Mouse (Mus musculus) forebrain, embryonic 11.5 days (tissue): ENCODE results near the gene Gli1. TPM values are rescaled to one million over a fixed set of nuclear protein-coding genes. Genes with fewer than 3 reads are reported as not detected.
A peak's percentile ranks its signal among the peaks of the same experiment; 100 is the strongest.

ENCODE experiments used
- ATAC-seq: fragments of 200-750 bp; cut with Nextera tagmentation; replicated peaks from 2 replicates; pipeline ENCODE4 v1.8.0; 2017; ENCODE audit warnings: moderate TSS enrichment; ENCODE audit not compliant: low FRiP score
- DNase-seq: peaks from one replicate; pipeline ENCODE4 v3.0.0-alpha.2; 2017; ENCODE audit warnings: low spot score
- H3K27ac ChIP-seq: fragments of 300-500 bp; sonication (generic); 2 replicates; pipeline ENCODE4 v1.5.1; 2014; ENCODE audit warnings: low read depth, low read length
- H3K27me3 ChIP-seq: fragments of 300-500 bp; sonication (generic); 2 replicates; pipeline ENCODE4 v1.6.1; 2014; ENCODE audit warnings: mild to moderate bottlenecking, low read length, mixed read lengths; ENCODE audit not compliant: control insufficient read depth, insufficient read depth
- H3K36me3 ChIP-seq: fragments of 300-500 bp; sonication (generic); 2 replicates; pipeline ENCODE4 v1.6.1; 2014; ENCODE audit warnings: mild to moderate bottlenecking, low read length, moderate library complexity, mixed read lengths; ENCODE audit not compliant: control insufficient read depth, insufficient read depth
- H3K4me1 ChIP-seq: fragments of 300-500 bp; sonication (generic); replicated peaks from 2 replicates; pipeline ENCODE4 v1.6.1; 2014; ENCODE audit warnings: low read length, mixed read lengths; ENCODE audit not compliant: control insufficient read depth, insufficient read depth
- H3K4me2 ChIP-seq: fragments of 300-500 bp; sonication (generic); 2 replicates; pipeline ENCODE4 v1.6.1; 2014; ENCODE audit warnings: low read depth, mild to moderate bottlenecking, low read length, moderate library complexity, mixed read lengths; ENCODE audit not compliant: severe bottlenecking
- H3K4me3 ChIP-seq: fragments of 300-500 bp; sonication (generic); 2 replicates; pipeline ENCODE4 v1.5.1; 2014; ENCODE audit warnings: low read depth, low read length
- H3K9ac ChIP-seq: fragments of 300-500 bp; sonication (generic); 2 replicates; pipeline ENCODE4 v1.6.1; 2014; ENCODE audit warnings: low read length
- H3K9me3 ChIP-seq: fragments of 300-500 bp; sonication (generic); 2 replicates; pipeline ENCODE4 v1.6.1; 2016; ENCODE audit warnings: low read length, mixed read lengths; ENCODE audit not compliant: control insufficient read depth
- WGBS: fragments of 180-500 bp; shearing (Covaris S2); extraction: QIAGEN DNeasy Blood & Tissue Kit; methylation state at CpG from one replicate; pipeline ENCODE4 v1.1.7; 2014; 5-methylcytosine and 5-hydroxymethylcytosine counted together
- polyA plus RNA-seq: library from polyadenylated mRNA; unstranded; fragments of >200 nt; fragmentation: Nextera tagmentation; extraction: Ambion mirVana; gene quantifications from 2 replicates; pipeline ENCODE4 v1.2.1, GENCODE M21; 2014

Gene Gli1
- polyA plus RNA-seq, 1 experiment from 2014 or later = 6.1 TPM

DNA sequence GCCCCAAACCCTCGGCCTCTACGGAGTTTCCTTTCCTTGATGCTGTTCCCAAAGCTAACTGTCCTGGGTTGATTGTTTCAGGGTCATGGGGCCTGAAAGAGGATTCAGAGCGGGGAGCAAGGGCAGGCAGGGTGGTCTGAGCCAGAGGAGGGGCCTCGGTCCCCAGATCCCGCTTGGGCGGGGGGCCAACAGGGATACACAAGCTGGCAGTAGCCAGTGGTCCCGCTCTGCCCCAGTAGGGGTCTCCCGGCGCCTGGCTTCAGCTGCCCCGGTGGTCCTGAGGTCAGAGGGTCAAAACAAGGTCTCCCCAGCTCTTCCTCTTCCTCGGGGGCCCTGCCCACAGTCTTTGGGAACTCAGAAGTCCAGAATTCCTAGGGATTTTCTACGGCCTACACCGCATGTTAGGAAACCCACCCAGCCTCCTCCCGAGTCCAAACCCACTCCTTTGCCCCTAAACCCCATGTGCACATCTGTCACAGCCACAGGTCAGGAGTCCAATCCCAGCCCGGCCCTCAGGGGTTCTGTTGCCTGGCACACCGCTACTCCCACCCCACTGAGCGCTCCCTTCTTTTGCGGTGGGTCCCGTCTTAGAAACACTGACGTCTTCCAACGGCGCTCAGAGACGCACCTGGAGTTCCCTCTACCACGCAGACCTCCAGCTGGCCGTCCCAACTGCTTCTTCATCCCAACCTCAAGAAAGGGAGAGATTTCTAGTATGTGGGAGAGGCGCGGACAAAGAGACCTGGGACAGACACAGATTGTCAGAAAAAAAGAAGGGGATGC, 1.0 kb downstream of the Gli1 start:
- peaks cover 8% of the 10 kb centered on the region; the same call in 1 of the 2 replicates for H3K4me1 ChIP-seq
- no peaks in the 10 kb centered on the region for H3K36me3 ChIP-seq
- WGBS = 1% methylated on average over 27 of the region's 27 CpGs
- H3K27ac ChIP-seq = peak overlapping the region; percentile 20; the same call in 1 of the 2 replicates
- peak overlapping the region; percentile 34 for H3K4me3 ChIP-seq
- ATAC-seq (peak; percentile 36), DNase-seq (peak; percentile 82)
- peak overlapping the region; percentile 77 for H3K4me2 ChIP-seq
- H3K27me3 ChIP-seq = peaks cover 3% of the 10 kb centered on the region; the same call in 1 of the 2 replicates
- H3K9me3 ChIP-seq = no peaks in the 10 kb centered on the region
- H3K9ac ChIP-seq = peak overlapping the region; percentile 1; the same call in 1 of the 2 replicates

DNA sequence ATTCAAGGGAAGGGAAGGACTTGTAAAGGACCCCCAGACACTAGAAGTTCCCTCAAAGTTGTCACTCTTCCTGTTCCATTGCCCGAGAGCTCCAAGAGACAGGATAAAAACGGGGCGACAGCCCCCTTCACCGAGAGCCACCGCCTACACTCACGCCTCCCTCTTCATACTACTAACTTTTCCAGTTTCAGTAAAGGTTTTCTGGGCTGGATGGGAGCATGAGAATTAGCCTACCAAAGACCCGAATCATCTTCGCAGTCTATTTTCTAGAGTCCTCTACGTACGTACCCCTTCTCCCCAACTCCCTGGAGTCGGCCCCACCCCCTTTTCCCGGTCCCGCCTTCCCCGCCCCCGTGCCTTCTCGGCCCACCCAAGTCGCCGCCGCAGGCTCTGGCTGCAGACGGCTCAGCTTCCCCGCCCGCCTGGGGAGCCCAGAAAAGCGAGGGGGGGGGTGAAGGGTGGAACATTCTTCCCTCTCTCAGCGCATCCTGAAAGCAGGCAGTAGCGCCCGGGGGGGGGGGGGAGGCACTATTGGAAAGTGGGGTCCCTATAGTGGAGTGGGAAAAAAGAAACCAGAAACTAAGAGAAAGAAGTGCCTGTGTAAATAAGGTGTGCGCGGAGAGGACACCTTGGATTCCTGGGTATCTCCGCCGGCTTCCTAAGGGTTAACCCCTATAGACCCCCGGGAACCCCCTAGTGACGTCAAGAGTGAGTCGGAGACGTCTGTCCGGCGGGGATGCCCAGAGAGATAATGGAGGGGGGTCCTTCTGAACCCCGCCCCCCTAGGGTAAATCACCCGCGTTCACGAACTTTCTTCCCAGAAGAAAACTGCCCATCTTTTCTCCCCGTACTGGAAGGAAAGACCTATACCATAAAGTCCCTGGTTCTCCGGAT, 1.8 kb downstream of the Gli1 start:
- Histone ChIP-seq H3K4me2 (peak overlapping the region; percentile 77), H3K36me3 (no peaks in the 10 kb centered on the region), H3K27ac (peak overlapping the region; percentile 72), H3K9me3 (no peaks in the 10 kb centered on the region), H3K9ac (peak overlapping the region; percentile 49), H3K27me3 (peaks cover 3% of the 10 kb centered on the region; the same call in 1 of the 2 replicates), H3K4me3 (peak overlapping the region; percentile 34), H3K4me1 (peaks cover 8% of the 10 kb centered on the region; the same call in 1 of the 2 replicates)
- DNase-seq = peak; percentile 90
- ATAC-seq = peak; percentile 59
- under 1% methylated on average over 40 of the region's 42 CpGs for WGBS

DNA sequence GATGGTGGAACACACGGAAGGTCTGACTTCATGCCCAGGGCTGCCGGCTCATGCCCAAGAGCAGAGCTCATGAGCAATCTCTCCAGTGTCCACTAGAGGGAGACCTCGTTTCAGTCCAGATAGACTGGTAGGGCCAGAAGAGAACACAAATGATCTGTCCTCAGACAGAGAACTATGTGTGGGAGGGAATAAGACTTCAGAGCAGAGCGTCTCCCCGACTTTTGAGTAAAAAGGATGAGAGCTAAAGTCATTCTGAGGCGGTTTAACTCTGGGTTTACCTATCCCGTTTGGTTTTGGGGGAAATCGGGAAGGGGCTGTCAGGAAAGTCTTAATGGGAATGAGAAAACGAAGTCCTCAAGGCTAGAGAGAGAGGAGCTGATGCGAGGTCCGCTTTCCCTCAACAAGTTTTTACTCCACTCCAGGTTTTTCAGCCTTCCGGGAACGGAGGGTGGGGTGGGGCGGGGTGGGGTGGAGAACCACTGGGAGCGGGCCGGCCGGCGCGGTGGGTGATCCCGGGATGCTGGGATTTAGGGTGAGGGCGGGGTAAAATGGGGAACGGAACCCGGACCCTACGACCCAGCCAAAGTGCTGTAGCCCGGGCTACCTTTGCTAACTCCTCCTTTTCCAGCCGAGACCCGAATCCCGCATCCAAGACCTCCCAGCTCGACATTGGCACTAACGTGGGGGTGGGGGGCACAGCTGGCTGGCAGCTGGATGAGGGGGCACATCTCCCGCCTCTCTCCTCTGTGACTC, 2.7 kb downstream of the Gli1 start:
- Histone ChIP-seq H3K4me3 (peak overlapping the region; percentile 34), H3K4me1 (peaks cover 8% of the 10 kb centered on the region; the same call in 1 of the 2 replicates), H3K27ac (peak overlapping the region; percentile 72), H3K4me2 (peak overlapping the region; percentile 77), H3K9ac (peak overlapping the region; percentile 49), H3K36me3 (no peaks in the 10 kb centered on the region), H3K9me3 (no peaks in the 10 kb centered on the region), H3K27me3 (peaks cover 3% of the 10 kb centered on the region; the same call in 1 of the 2 replicates)
- under 1% methylated on average over 31 of the region's 31 CpGs for whole genome bisulfite sequencing
- peak; percentile 91 for DNase-seq
- ATAC-seq = peak; percentile 64

DNA sequence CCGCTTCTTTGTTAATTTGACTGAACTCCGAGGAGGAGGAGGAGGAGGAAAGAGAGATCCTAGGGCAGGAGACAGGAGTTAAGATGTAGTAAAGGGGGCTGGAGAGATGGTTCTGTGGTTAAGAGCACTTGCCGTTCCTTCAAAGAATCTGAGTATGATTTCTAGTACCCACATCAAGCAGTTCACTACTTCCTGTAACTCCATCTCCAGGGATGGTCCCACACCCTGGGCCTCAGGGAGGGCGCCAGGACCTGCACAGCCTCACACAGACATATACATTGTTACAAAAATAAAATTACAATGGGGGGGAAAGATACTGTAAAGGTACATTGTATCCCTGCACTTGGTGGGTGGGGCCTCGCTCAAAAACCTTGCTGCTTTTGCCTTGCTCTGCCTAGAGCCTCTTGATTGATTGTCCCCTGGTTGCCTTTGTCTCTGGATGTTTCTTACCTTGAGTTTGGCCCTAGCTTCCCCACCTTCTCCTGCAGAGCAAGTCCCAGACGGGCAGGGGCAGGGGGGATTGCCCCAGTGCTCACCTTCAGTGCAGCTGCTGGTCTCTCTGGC, 4.2 kb downstream of the Gli1 start:
- WGBS = 87% methylated on average over 6 of the region's 6 CpGs
- Histone ChIP-seq H3K4me2 (no peak overlapping the region), H3K9ac (no peak overlapping the region), H3K9me3 (no peaks in the 10 kb centered on the region), H3K27me3 (peaks cover 3% of the 10 kb centered on the region; the same call in 1 of the 2 replicates), H3K36me3 (no peaks in the 10 kb centered on the region), H3K4me1 (peaks cover 8% of the 10 kb centered on the region; the same call in 1 of the 2 replicates), H3K4me3 (no peak overlapping the region), H3K27ac (no peak overlapping the region)
- no peak for ATAC-seq
- no peak for DNase-seq

DNA sequence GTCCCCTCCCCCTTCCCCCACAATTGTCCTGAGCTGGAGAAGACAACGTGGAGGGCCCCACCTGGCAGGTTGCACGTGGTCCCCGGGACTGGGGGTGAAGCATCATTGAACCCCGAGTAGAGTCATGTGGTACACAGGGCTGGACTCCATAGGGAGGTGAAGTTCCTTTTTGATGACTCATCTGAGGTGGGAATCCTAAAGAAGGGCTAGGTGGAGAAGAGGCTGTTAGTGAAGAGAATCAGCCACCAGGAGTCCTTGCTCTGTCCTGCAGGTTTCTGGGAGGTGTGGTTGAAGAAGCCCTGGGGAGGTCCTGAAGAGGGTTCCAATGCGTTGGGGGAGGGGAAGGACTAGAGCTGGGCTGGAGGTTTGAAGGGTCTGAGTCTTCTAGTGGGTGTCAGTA, 4.8 kb downstream of the Gli1 start:
- Histone ChIP-seq H3K9me3 (no peaks in the 10 kb centered on the region), H3K4me3 (no peak overlapping the region), H3K36me3 (no peaks in the 10 kb centered on the region), H3K4me1 (peaks cover 8% of the 10 kb centered on the region; the same call in 1 of the 2 replicates), H3K9ac (no peak overlapping the region), H3K27ac (no peak overlapping the region), H3K4me2 (no peak overlapping the region), H3K27me3 (peaks cover 3% of the 10 kb centered on the region; the same call in 1 of the 2 replicates)
- WGBS = 68% methylated on average over 5 of the region's 5 CpGs
- no peak for DNase-seq
- no peak for ATAC-seq

DNA sequence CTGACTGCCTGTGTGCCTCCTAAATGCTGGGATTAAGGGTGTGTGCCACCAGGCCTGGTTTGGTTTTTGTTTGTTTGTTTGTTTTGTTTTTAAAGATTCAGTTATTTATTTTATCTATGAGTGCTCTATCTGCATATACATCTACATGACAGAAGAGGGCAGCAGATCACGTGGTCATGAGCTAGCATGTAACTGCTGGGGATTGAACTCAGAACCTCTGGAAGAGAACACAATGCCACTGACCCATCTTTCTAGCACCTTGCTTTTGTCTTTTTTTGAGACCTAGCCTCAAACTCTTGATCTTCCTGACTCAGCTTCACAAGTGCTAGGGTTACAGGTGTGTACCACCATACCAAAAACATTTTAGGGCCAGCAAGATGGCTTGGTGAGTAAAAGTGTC, 6.5 kb downstream of the Gli1 start:
- 58% methylated on average over 1 of the region's 1 CpGs for WGBS
- DNase-seq = no peak
- peaks cover 3% of the 10 kb centered on the region; the same call in 1 of the 2 replicates for H3K4me1 ChIP-seq
- H3K27ac ChIP-seq = no peak overlapping the region
- no peaks in the 10 kb centered on the region for H3K36me3 ChIP-seq
- 0 out of 2 replicates have a peak, but pooled peaks cover under 1% of the 10 kb centered on the region for H3K27me3 ChIP-seq
- H3K4me3 ChIP-seq = no peak overlapping the region
- H3K4me2 ChIP-seq = no peak overlapping the region
- no peaks in the 10 kb centered on the region for H3K9me3 ChIP-seq
- ATAC-seq = no peak
- H3K9ac ChIP-seq = no peak overlapping the region

DNA sequence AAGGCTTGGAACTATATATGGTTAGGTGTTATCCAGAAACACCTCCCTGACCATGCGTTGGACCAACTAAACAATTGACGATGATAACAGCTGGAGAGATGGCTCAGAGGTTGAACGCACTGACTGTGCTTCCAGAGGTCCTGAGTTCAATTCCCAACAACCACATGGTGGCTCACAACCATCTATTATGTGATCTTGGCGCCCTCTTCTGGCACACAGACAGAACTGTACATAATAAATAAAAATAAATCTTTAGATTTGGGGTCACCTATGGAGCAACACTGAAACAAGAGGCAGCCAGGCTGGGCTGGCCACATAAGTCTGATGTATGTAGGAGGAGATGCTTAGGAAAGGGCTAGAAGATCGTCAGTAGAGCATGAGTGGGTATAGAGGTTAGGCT, 8.6 kb downstream of the Gli1 start:
- H3K4me1 ChIP-seq = no peaks in the 10 kb centered on the region
- no peak for ATAC-seq
- no peaks in the 10 kb centered on the region for H3K9me3 ChIP-seq
- DNase-seq = no peak
- WGBS = 66% methylated on average over 5 of the region's 5 CpGs
- no peak overlapping the region for H3K27ac ChIP-seq
- no peak overlapping the region for H3K4me2 ChIP-seq
- no peak overlapping the region for H3K9ac ChIP-seq
- peaks cover 12% of the 10 kb centered on the region for H3K27me3 ChIP-seq
- no peak overlapping the region for H3K4me3 ChIP-seq
- H3K36me3 ChIP-seq = no peaks in the 10 kb centered on the region
